Mouse (Mus musculus) B cell, adult (primary cell): ENCODE data around the gene Kmt5a. TPM values are rescaled to one million over a fixed set of nuclear protein-coding genes. Genes with fewer than 3 reads are reported as not detected.

ENCODE experiments used
- total RNA-seq: library from RNA; stranded (reverse); gene quantifications from 4 replicates; pipeline ENCODE4 v1.2.4, GENCODE M21; 2023; ENCODE audit not compliant: inconsistent age

Gene Kmt5a
- total RNA-seq, result 48.6 to 55.1 TPM (median 54.1 TPM) in 4 replicates

DNA sequence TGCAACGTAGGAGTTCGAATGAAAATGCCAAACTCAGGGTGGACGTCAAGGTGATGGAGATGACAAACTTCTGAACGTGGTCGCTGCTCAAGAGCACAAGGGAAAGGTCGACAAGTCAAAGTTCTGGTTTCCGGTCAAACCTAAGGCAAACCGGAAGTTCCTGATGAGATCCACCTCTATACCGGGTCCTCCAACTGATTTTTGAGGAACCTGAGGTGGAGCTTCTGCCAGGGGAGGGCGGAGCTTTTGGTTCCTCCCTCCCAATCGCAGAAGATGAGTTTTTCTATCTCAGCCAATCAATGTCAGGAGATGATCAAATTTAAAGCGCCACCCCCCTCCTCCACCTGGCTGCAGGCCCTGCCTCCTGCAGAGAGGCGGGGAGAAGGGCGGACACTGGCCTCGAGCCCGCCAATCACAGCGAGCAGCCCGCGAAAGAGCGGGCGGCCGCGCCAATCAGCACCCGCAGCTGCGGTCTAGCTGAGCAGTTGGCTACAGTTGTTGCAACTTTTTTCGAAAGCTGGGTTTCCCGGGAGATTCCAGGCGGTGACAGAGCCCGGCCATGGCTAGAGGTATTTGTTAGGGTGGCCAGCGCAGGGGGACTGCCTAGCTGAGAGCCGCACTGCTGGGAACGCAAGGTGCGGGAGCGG, at the start of gene Kmt5a:
Gene Kmt5a (plus strand): TSS at position 484 of the 647 bp plus-strand sequence.

DNA sequence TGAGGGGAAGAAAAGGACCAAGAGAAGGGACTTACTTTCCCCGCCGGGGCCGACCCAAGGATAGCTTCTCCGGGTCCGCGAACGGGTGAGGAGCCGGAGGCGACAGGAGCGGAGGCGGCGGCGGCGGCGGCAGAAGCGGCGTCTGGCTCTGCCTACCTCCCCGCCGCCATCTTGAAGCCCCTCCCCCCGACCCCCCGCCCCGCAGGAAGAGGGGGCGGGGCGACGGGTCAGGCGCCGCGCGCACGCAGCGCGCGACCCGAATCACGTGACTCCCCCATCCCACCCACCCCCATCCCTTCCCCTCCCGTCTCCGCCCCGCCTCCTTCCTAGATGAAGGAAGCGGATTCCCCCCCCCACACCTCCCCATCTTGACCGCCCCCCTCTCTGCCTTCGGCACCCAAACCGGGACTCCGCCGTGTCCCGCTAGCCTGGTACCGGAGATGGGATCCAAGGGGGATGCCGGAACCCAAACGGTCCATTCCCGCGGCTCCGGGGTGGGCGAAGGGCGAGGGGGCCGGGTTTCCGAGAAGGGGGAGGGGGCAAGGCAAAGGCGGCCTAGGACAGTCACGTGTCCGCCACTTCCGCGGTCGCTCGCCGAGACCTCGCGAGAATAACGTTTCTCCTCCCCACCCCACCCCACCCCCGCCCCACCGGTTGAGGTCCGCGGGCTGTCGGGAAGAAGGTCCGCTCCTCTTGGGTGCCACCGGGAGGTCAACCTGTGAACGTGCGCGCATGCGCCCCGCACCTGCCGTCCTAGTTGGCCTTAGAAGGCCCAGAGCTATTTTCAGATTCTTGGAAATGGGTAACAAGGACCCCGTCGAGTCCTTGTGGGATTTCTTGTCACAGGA, 14.1 kb upstream of the Kmt5a start, which contains the start of gene Sbno1:
Gene Sbno1 (minus strand): TSS at position 590 of the 848 bp plus-strand sequence.

DNA sequence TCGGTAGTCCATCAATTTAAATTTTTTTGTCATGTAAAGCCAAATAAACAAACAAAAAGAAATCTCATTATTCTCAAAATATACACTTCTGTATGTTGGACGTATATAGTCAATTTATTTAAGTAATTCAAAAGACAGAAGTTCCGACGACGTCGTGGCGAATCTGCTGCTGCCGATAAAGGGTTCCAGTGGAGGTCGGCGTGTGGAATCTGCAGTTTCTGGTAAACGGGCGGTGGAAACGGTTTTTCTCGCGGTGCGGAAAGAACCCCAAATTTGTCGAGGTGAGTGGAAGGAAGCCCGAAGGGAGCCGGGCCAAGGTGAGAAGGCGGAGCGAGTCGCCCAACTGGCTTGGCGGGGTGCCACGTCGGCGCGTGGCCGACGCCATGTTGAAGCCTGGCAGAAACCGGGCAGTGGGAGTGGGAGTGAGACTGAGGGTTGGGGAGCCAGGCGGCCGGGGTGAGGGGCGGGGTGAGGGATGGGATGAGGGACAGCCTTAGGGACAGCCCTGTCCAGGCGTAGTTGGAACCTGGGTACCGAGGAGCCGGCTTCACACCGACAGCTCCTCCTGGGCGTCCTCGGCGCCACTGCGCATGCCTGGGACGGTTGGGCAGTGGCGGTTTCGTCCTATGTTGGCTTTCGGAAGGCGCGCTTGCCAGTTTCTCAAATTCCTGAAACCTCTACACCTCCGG, 43.4 kb downstream of the Kmt5a start, which contains the start of gene Snrnp35:
Gene Snrnp35 (plus strand): TSS at position 169 of the 689 bp plus-strand sequence.

Other genes with a start within 250 kb of the Kmt5a start
- gene Pitpnm2, start 190.2 kb upstream of the Kmt5a start, total RNA-seq, result 57.6 to 60.2 TPM (median 58.2 TPM) in 4 replicates
- 22.6 to 34.6 TPM (median 30.4 TPM) in 4 replicates for gene Mphosph9, start 112.0 kb upstream of the Kmt5a start, total RNA-seq
- gene 2810006K23Rik, start 111.8 kb upstream of the Kmt5a start, total RNA-seq, result 4.7 to 7.1 TPM (median 6.1 TPM) in 4 replicates
- 98.9 to 113 TPM (median 107 TPM) in 4 replicates for gene Cdk2ap1, start 76.8 kb upstream of the Kmt5a start, total RNA-seq
- gene Sbno1, start 13.9 kb upstream of the Kmt5a start, total RNA-seq, result 183 to 219 TPM (median 206 TPM) in 4 replicates
- 153 to 158 TPM (median 154 TPM) in 4 replicates for gene Rilpl2, start 38.4 kb downstream of the Kmt5a start, total RNA-seq
- gene Snrnp35, start 43.2 kb downstream of the Kmt5a start, total RNA-seq, result 15.0 to 23.3 TPM (median 18.6 TPM) in 4 replicates
- gene Rilpl1, start 91.5 kb downstream of the Kmt5a start, total RNA-seq, result 2.3 to 3.0 TPM (median 2.6 TPM) in 4 replicates
- gene Tmed2, start 100.8 kb downstream of the Kmt5a start, total RNA-seq, result 97.8 to 118 TPM (median 104 TPM) in 4 replicates
- 40.4 to 44.1 TPM (median 42.1 TPM) in 4 replicates for gene Ddx55, start 112.9 kb downstream of the Kmt5a start, total RNA-seq
- gene Eif2b1, start 139.2 kb downstream of the Kmt5a start, total RNA-seq, result 28.5 to 30.5 TPM (median 30.1 TPM) in 4 replicates
- gene Gtf2h3, start 139.2 kb downstream of the Kmt5a start, total RNA-seq, result 35.9 to 40.2 TPM (median 37.1 TPM) in 4 replicates
- 50.5 to 59.9 TPM (median 51.4 TPM) in 4 replicates for gene Atp6v0a2, start 188.6 kb downstream of the Kmt5a start, total RNA-seq